Mouse (Mus musculus) small intestine, adult 2 months (tissue): ENCODE measurements around the gene Phactr2.

Experiments
- CTCF ChIP-seq: fragments of 200-500 bp; IDR thresholded peaks from 2 replicates; pipeline ENCODE4 v1.5.1; 2012; ENCODE audit warnings: low read depth, mild to moderate bottlenecking, control low read depth, inconsistent platforms, low read length, moderate library complexity, mixed read lengths; ENCODE audit not compliant: insufficient replicate concordance, insufficient read length; ENCODE audit errors: extremely low read depth
- POLR2A ChIP-seq: fragments of 200-500 bp; IDR thresholded peaks from 2 replicates; pipeline ENCODE4 v1.6.1; 2012; ENCODE audit warnings: low read depth, mild to moderate bottlenecking, control low read depth, inconsistent platforms, low read length, moderate library complexity

GRCm38 (mm10) chr10:13288296-13288695 is 185.9 kb downstream of the Phactr2 start:
- TF ChIP-seq CTCF = no peak
- no peak for TF ChIP-seq POLR2A
